Mouse (Mus musculus): ENCODE measurements around the gene Tm4sf20.

Gene Tm4sf20

GRCm38 (mm10) chr1:82768269-82768668 is at the start of gene Tm4sf20:
Gene Tm4sf20 (minus strand): TSS chr1:82768461.
- DNase-seq (ENCODE audit: low spot score): no peak

GRCm38 (mm10) chr1:82815941-82816716 is 47.9 kb upstream of the Tm4sf20 start:
- DNase-seq (ENCODE audit: low spot score): no peak

- no peak for DNase-seq (ENCODE audit: low spot score)
Measured at GRCm38 (mm10) chr1:82811766-82812165, 43.5 kb upstream of the Tm4sf20 start.

- DNase-seq (ENCODE audit: low spot score): no peak
Measured at GRCm38 (mm10) chr1:82808564-82808963, 40.3 kb upstream of the Tm4sf20 start.

GRCm38 (mm10) chr1:82807206-82807605 is 38.9 kb upstream of the Tm4sf20 start:
- DNase-seq (ENCODE audit: low spot score): no peak

GRCm38 (mm10) chr1:82806391-82806790 is 38.1 kb upstream of the Tm4sf20 start:
- DNase-seq (ENCODE audit: low spot score): no peak

- DNase-seq (ENCODE audit: low spot score): no peak
Measured at GRCm38 (mm10) chr1:82804059-82804458, 35.8 kb upstream of the Tm4sf20 start.

- DNase-seq (ENCODE audit: low spot score): no peak
Measured at GRCm38 (mm10) chr1:82803608-82804007, 35.3 kb upstream of the Tm4sf20 start.

- no peak for DNase-seq (ENCODE audit: low spot score)
Measured at GRCm38 (mm10) chr1:82801105-82801783, 33.0 kb upstream of the Tm4sf20 start.

GRCm38 (mm10) chr1:82798922-82799321 is 30.7 kb upstream of the Tm4sf20 start:
- DNase-seq (ENCODE audit: low spot score): no peak

GRCm38 (mm10) chr1:82798304-82798703 is 30.0 kb upstream of the Tm4sf20 start:
- no peak for DNase-seq (ENCODE audit: low spot score)

GRCm38 (mm10) chr1:82797088-82797487 is 28.8 kb upstream of the Tm4sf20 start:
- DNase-seq (ENCODE audit: low spot score): no peak

- DNase-seq (ENCODE audit: low spot score): no peak
Measured at GRCm38 (mm10) chr1:82795702-82796443, 27.6 kb upstream of the Tm4sf20 start.

- DNase-seq (ENCODE audit: low spot score): no peak
Measured at GRCm38 (mm10) chr1:82795211-82795610, 26.9 kb upstream of the Tm4sf20 start.

- no peak for DNase-seq (ENCODE audit: low spot score)
Measured at GRCm38 (mm10) chr1:82793986-82794385, 25.7 kb upstream of the Tm4sf20 start.

GRCm38 (mm10) chr1:82793110-82793509 is 24.8 kb upstream of the Tm4sf20 start:
- no peak for DNase-seq (ENCODE audit: low spot score)

- DNase-seq (ENCODE audit: low spot score): no peak
Measured at GRCm38 (mm10) chr1:82792238-82792637, 24.0 kb upstream of the Tm4sf20 start.

GRCm38 (mm10) chr1:82791105-82791504 is 22.8 kb upstream of the Tm4sf20 start:
- no peak for DNase-seq (ENCODE audit: low spot score)

- no peak for DNase-seq (ENCODE audit: low spot score)
Measured at GRCm38 (mm10) chr1:82788070-82788469, 19.8 kb upstream of the Tm4sf20 start.

GRCm38 (mm10) chr1:82787414-82787813 is 19.2 kb upstream of the Tm4sf20 start:
- peak; percentile 57 for DNase-seq (ENCODE audit: low spot score)

- no peak for DNase-seq (ENCODE audit: low spot score)
Measured at GRCm38 (mm10) chr1:82785546-82785945, 17.3 kb upstream of the Tm4sf20 start.

- no peak for DNase-seq (ENCODE audit: low spot score)
Measured at GRCm38 (mm10) chr1:82783559-82783958, 15.3 kb upstream of the Tm4sf20 start.

Measured in testis, postnatal 10 days (tissue).